Mouse (Mus musculus): Measurements from ENCODE around the gene Ush1g. TPM values are rescaled to one million over a fixed set of nuclear protein-coding genes. Genes with fewer than 3 reads are reported as not detected.

The Ush1g gene
- 0.28 TPM for polyA plus RNA-seq (2014; fragmentation: Illumina TruSeq; extraction: RNeasy Lipid Tissue Mini Kit (QIAGEN cat#74804); ENCODE audit: low read depth, low replicate concordance)

DNA sequence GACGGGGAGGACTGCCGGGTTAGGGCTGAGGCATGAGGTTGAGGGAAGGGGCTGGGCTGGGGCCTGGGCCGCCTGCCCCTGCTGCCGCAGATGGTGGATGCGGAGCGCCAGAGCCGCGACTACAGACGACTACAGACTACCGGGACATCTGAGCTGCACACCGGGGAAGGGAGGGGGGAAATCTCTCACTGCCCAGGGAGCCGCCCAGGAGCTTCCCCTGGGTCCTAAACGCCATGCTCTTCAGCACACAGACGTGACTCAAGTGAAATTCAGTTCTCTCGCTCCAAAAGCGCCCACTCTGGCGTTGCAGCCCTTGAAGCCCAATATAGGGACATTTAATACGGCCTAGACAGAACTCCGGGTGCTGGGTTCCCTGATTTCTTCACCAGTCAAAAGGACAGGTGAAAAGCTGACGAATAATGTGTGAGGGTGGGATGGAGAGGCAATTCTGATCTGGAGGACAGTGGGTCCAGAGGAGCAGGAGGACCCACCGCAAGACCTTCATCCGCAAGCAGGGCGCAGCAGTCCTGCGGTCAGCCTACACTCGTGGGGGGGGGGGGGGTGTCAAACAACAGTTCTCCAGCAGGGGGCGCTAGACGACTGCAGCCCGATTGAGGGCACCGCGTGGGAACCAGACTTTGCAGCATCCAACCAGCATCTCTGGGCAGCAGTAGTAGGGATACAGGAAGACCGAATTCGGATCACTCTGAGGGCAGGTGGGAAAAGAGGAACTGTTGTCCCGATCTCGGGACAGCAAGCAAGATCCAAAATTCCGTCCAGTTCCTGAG is at the start of gene Ush1g:
TSS of gene Ush1g (minus strand) at position 136 of the 788 bp plus-strand sequence.

DNA sequence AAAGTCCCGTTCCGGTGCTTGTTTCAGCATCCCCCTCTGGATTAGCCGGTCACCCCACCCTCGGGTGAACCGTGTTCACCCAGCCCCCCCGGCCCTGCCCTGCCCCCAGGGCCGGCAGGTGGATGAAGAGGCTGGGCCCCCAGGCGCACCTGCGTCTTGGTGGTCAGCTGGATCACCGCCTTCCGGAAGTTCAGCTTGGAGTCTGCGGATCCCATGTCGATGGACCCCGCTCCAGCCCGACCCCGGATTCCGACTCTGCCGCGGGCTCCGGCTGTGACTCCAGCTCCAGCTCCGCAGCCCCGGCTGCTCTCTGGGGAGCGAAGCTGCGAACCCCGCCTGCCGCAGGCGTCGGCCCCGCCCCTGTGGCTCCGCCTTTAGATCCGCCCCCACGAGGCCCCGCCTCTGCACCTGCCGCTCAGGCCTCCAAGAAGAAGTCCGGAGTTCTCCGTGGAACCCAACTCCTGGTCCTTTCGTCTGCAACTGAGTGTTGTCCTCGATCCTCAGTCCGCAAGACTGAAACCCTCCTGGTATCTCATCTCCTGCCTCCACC is 45.6 kb upstream of the Ush1g start, which contains the start of gene Hid1:
TSS of gene Hid1 (minus strand) at position 362 of the 550 bp plus-strand sequence.

GRCm38 (mm10) chr11:115334531-115334930 is 12.7 kb upstream of the Ush1g start, which contains the start of gene Otop3:
TSS of gene Otop3 (plus strand) at chr11:115334731.

GRCm38 (mm10) chr11:115306863-115307262 is 15.0 kb downstream of the Ush1g start, which contains the start of gene Otop2:
TSS of gene Otop2 (plus strand) at chr11:115307163.

GRCm38 (mm10) chr11:115297214-115297826 is 24.5 kb downstream of the Ush1g start, which contains the start of gene Fads6:
TSS of gene Fads6 (minus strand) at chr11:115297663.

GRCm38 (mm10) chr11:115276780-115277603 is 44.8 kb downstream of the Ush1g start, which contains the start of gene Fdxr:
TSS of gene Fdxr (minus strand) at chr11:115277050.

DNA sequence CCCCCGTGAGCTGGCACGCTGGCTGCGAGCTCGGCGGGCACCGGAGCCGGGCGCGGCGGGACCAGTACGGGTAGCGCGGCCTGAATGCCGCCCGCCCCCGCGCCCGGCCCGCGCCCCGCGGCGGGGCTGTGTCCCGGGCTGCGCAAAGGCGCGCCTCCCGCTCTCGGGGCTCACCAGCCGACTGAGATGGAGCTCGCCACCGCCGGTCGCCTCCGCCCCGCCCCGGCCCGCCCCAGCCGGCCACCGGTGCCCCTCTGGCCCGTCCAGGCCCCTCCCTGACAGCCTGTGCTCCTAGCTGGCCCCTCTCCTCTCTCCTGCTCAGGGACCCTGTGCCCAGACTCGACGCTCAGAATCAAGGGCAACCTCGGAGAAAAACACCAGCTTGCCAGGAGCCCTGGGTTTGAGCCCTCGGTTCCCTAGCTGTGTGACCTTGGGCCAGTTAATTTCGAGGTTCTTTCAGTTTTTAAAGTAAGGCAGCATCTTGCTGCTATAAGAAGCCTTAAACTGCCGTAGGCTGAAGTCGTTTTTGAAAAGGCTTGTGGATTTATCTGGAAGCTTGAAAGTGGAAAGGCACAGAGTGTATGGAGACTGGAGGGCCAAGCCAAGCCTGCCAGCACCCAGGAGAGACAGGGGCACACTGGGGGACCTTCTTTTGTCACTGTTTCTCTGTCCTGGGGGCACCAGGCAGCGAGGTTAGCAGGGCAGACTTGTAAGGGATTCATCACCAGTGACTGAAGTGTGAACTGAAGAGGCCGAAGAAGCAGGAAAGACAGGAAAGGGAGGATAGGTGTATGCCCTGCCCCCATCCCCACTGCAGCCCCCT is 54.6 kb downstream of the Ush1g start, which contains the start of gene Grin2c:
TSS of gene Grin2c (minus strand) at position 183 of the 823 bp plus-strand sequence.

Other genes starting within 250 kb of the Ush1g start
- not detected for gene Rab37, start 230.6 kb downstream of the Ush1g start, polyA plus RNA-seq (2014; fragmentation: Illumina TruSeq; extraction: RNeasy Lipid Tissue Mini Kit (QIAGEN cat#74804); ENCODE audit: low read depth, low replicate concordance)
- gene Cd300lf, start 188.0 kb downstream of the Ush1g start, polyA plus RNA-seq (2014; fragmentation: Illumina TruSeq; extraction: RNeasy Lipid Tissue Mini Kit (QIAGEN cat#74804); ENCODE audit: low read depth, low replicate concordance): not detected
- gene Slc9a3r1, start 158.7 kb downstream of the Ush1g start, polyA plus RNA-seq (2014; fragmentation: Illumina TruSeq; extraction: RNeasy Lipid Tissue Mini Kit (QIAGEN cat#74804); ENCODE audit: low read depth, low replicate concordance): 5.1 TPM
- gene Tmem104, start 134.6 kb downstream of the Ush1g start, polyA plus RNA-seq (2014; fragmentation: Illumina TruSeq; extraction: RNeasy Lipid Tissue Mini Kit (QIAGEN cat#74804); ENCODE audit: low read depth, low replicate concordance): 0.13 TPM
- gene Nat9, start 134.2 kb downstream of the Ush1g start, polyA plus RNA-seq (2014; fragmentation: Illumina TruSeq; extraction: RNeasy Lipid Tissue Mini Kit (QIAGEN cat#74804); ENCODE audit: low read depth, low replicate concordance): 7.1 TPM
- gene Grin2c, start 54.8 kb downstream of the Ush1g start, polyA plus RNA-seq (2014; fragmentation: Illumina TruSeq; extraction: RNeasy Lipid Tissue Mini Kit (QIAGEN cat#74804); ENCODE audit: low read depth, low replicate concordance): 0.04 TPM
- gene Fdxr, start 45.0 kb downstream of the Ush1g start, polyA plus RNA-seq (2014; fragmentation: Illumina TruSeq; extraction: RNeasy Lipid Tissue Mini Kit (QIAGEN cat#74804); ENCODE audit: low read depth, low replicate concordance): 5.7 TPM
- gene Fads6, start 24.4 kb downstream of the Ush1g start, polyA plus RNA-seq (2014; fragmentation: Illumina TruSeq; extraction: RNeasy Lipid Tissue Mini Kit (QIAGEN cat#74804); ENCODE audit: low read depth, low replicate concordance): 3.2 TPM
- gene Otop2, start 14.9 kb downstream of the Ush1g start, polyA plus RNA-seq (2014; fragmentation: Illumina TruSeq; extraction: RNeasy Lipid Tissue Mini Kit (QIAGEN cat#74804); ENCODE audit: low read depth, low replicate concordance): 0.53 TPM
- not detected for gene Otop3, start 12.7 kb upstream of the Ush1g start, polyA plus RNA-seq (2014; fragmentation: Illumina TruSeq; extraction: RNeasy Lipid Tissue Mini Kit (QIAGEN cat#74804); ENCODE audit: low read depth, low replicate concordance)
- not detected for gene Hid1, start 45.7 kb upstream of the Ush1g start, polyA plus RNA-seq (2014; fragmentation: Illumina TruSeq; extraction: RNeasy Lipid Tissue Mini Kit (QIAGEN cat#74804); ENCODE audit: low read depth, low replicate concordance)
- gene Cdr2l, start 59.9 kb upstream of the Ush1g start, polyA plus RNA-seq (2014; fragmentation: Illumina TruSeq; extraction: RNeasy Lipid Tissue Mini Kit (QIAGEN cat#74804); ENCODE audit: low read depth, low replicate concordance): 0.29 TPM
- gene Mrpl58, start 81.7 kb upstream of the Ush1g start, polyA plus RNA-seq (2014; fragmentation: Illumina TruSeq; extraction: RNeasy Lipid Tissue Mini Kit (QIAGEN cat#74804); ENCODE audit: low read depth, low replicate concordance): 6.3 TPM
- gene Atp5h, start 97.9 kb upstream of the Ush1g start, polyA plus RNA-seq (2014; fragmentation: Illumina TruSeq; extraction: RNeasy Lipid Tissue Mini Kit (QIAGEN cat#74804); ENCODE audit: low read depth, low replicate concordance): 319 TPM
- 9.7 TPM for gene Kctd2, start 98.1 kb upstream of the Ush1g start, polyA plus RNA-seq (2014; fragmentation: Illumina TruSeq; extraction: RNeasy Lipid Tissue Mini Kit (QIAGEN cat#74804); ENCODE audit: low read depth, low replicate concordance)
- gene Trim80, start 118.5 kb upstream of the Ush1g start, polyA plus RNA-seq (2014; fragmentation: Illumina TruSeq; extraction: RNeasy Lipid Tissue Mini Kit (QIAGEN cat#74804); ENCODE audit: low read depth, low replicate concordance): 17.4 TPM
- 0.52 TPM for gene Slc16a5, start 140.4 kb upstream of the Ush1g start, polyA plus RNA-seq (2014; fragmentation: Illumina TruSeq; extraction: RNeasy Lipid Tissue Mini Kit (QIAGEN cat#74804); ENCODE audit: low read depth, low replicate concordance)
- 0.41 TPM for gene Armc7, start 153.6 kb upstream of the Ush1g start, polyA plus RNA-seq (2014; fragmentation: Illumina TruSeq; extraction: RNeasy Lipid Tissue Mini Kit (QIAGEN cat#74804); ENCODE audit: low read depth, low replicate concordance)
- gene Nt5c, start 169.8 kb upstream of the Ush1g start, polyA plus RNA-seq (2014; fragmentation: Illumina TruSeq; extraction: RNeasy Lipid Tissue Mini Kit (QIAGEN cat#74804); ENCODE audit: low read depth, low replicate concordance): 2.5 TPM
- gene Jpt1, start 192.3 kb upstream of the Ush1g start, polyA plus RNA-seq (2014; fragmentation: Illumina TruSeq; extraction: RNeasy Lipid Tissue Mini Kit (QIAGEN cat#74804); ENCODE audit: low read depth, low replicate concordance): 114 TPM
- 627 TPM for gene Sumo2, start 214.2 kb upstream of the Ush1g start, polyA plus RNA-seq (2014; fragmentation: Illumina TruSeq; extraction: RNeasy Lipid Tissue Mini Kit (QIAGEN cat#74804); ENCODE audit: low read depth, low replicate concordance)
- 39.0 TPM for gene Nup85, start 242.4 kb upstream of the Ush1g start, polyA plus RNA-seq (2014; fragmentation: Illumina TruSeq; extraction: RNeasy Lipid Tissue Mini Kit (QIAGEN cat#74804); ENCODE audit: low read depth, low replicate concordance)

Data from testis, adult 10 weeks (tissue).